Mouse (Mus musculus) E14TG2a.4 (cell line): Measurements from ENCODE around the gene Ptprb.

Source experiments
- H3K27me3 ChIP-seq: 2 replicates; pipeline ENCODE4 v1.6.1; 2014; ENCODE audit warnings: low read length, control low read depth; ENCODE audit not compliant: insufficient read depth
- H3K36me3 ChIP-seq: 2 replicates; pipeline ENCODE4 v1.6.1; 2014; ENCODE audit warnings: low read length, control low read depth; ENCODE audit not compliant: insufficient read depth
- H3K4me1 ChIP-seq: replicated peaks from 2 replicates; pipeline ENCODE4 v1.6.1; 2014; ENCODE audit warnings: low read depth, low read length, control low read depth
- H3K4me3 ChIP-seq: replicated peaks from 2 replicates; pipeline ENCODE4 v1.5.1; 2014; ENCODE audit warnings: mild to moderate bottlenecking, low read length
- H3K9me3 ChIP-seq: 2 replicates; pipeline ENCODE4 v1.6.1; 2014; ENCODE audit warnings: low read length, control low read depth
- CTCF ChIP-seq: conservative IDR thresholded peaks from 2 replicates; pipeline ENCODE4 v1.5.1; 2014; ENCODE audit warnings: low read length
- NANOG ChIP-seq: IDR thresholded peaks from 2 replicates; pipeline ENCODE4 v1.6.1; 2014; ENCODE audit warnings: borderline replicate concordance, low read length, mixed read lengths
- POU5F1 ChIP-seq: IDR thresholded peaks from 2 replicates; pipeline ENCODE4 v1.6.1; 2014; ENCODE audit warnings: low read length, borderline replicate concordance

Ptprb gene

GRCm38 (mm10) chr10:116260658-116261433 is 14.5 kb upstream of the Ptprb start:
- no peaks in the 10 kb centered on the region for H3K27me3 ChIP-seq
- H3K36me3 ChIP-seq: no peaks in the 10 kb centered on the region
- TF ChIP-seq CTCF (no peak), NANOG (no peak)
- H3K4me1 ChIP-seq: peaks cover 8% of the 10 kb centered on the region
- H3K9me3 ChIP-seq: no peaks in the 10 kb centered on the region
- H3K4me3 ChIP-seq: no peak overlapping the region

GRCm38 (mm10) chr10:116261559-116261958 is 13.8 kb upstream of the Ptprb start:
- Histone ChIP-seq H3K27me3 (no peaks in the 10 kb centered on the region), H3K4me3 (no peak overlapping the region), H3K9me3 (no peaks in the 10 kb centered on the region), H3K4me1 (peaks cover 11% of the 10 kb centered on the region), H3K36me3 (no peaks in the 10 kb centered on the region)
- TF ChIP-seq NANOG (no peak), CTCF (no peak)

GRCm38 (mm10) chr10:116264521-116264920 is 10.8 kb upstream of the Ptprb start:
- no peaks in the 10 kb centered on the region for H3K36me3 ChIP-seq
- H3K4me1 ChIP-seq: peaks cover 23% of the 10 kb centered on the region
- TF ChIP-seq NANOG (no peak), CTCF (no peak), POU5F1 (no peak)
- H3K4me3 ChIP-seq: no peak overlapping the region
- H3K27me3 ChIP-seq: no peaks in the 10 kb centered on the region
- no peaks in the 10 kb centered on the region for H3K9me3 ChIP-seq

GRCm38 (mm10) chr10:116266561-116267433 is 8.5 kb upstream of the Ptprb start:
- Histone ChIP-seq H3K27me3 (no peaks in the 10 kb centered on the region), H3K36me3 (no peaks in the 10 kb centered on the region), H3K4me1 (peaks cover 15% of the 10 kb centered on the region; the same call in 1 of the 2 replicates), H3K9me3 (no peaks in the 10 kb centered on the region), H3K4me3 (no peak overlapping the region)
- TF ChIP-seq NANOG: no peak
- no peak for TF ChIP-seq CTCF
- TF ChIP-seq POU5F1: no peak

- peaks cover 17% of the 10 kb centered on the region for H3K4me1 ChIP-seq
- TF ChIP-seq NANOG: no peak
- no peak for TF ChIP-seq POU5F1
- TF ChIP-seq CTCF: no peak
- no peak overlapping the region for H3K4me3 ChIP-seq
- H3K27me3 ChIP-seq: no peaks in the 10 kb centered on the region
- no peaks in the 10 kb centered on the region for H3K36me3 ChIP-seq
- no peaks in the 10 kb centered on the region for H3K9me3 ChIP-seq
Observed at GRCm38 (mm10) chr10:116267434-116267822, 7.9 kb upstream of the Ptprb start.

- no peaks in the 10 kb centered on the region for H3K36me3 ChIP-seq
- H3K9me3 ChIP-seq: no peaks in the 10 kb centered on the region
- H3K27me3 ChIP-seq: no peaks in the 10 kb centered on the region
- peaks cover 17% of the 10 kb centered on the region for H3K4me1 ChIP-seq
- H3K4me3 ChIP-seq: no peak overlapping the region
- no peak for TF ChIP-seq POU5F1
- TF ChIP-seq NANOG: no peak
- no peak for TF ChIP-seq CTCF
Observed at GRCm38 (mm10) chr10:116268343-116268742, 7.0 kb upstream of the Ptprb start.

GRCm38 (mm10) chr10:116270646-116271469 is 4.5 kb upstream of the Ptprb start:
- TF ChIP-seq CTCF (no peak), NANOG (no peak), POU5F1 (no peak)
- H3K4me1 ChIP-seq: peaks cover 17% of the 10 kb centered on the region
- H3K4me3 ChIP-seq: no peak overlapping the region
- H3K27me3 ChIP-seq: no peaks in the 10 kb centered on the region
- no peaks in the 10 kb centered on the region for H3K9me3 ChIP-seq
- no peaks in the 10 kb centered on the region for H3K36me3 ChIP-seq

- TF ChIP-seq POU5F1 (no peak), NANOG (no peak), CTCF (no peak)
- Histone ChIP-seq H3K4me1 (peaks cover 15% of the 10 kb centered on the region), H3K4me3 (no peak overlapping the region), H3K36me3 (no peaks in the 10 kb centered on the region), H3K27me3 (no peaks in the 10 kb centered on the region), H3K9me3 (no peaks in the 10 kb centered on the region)
Observed at GRCm38 (mm10) chr10:116271470-116271915, 3.8 kb upstream of the Ptprb start.
